Mouse (Mus musculus): ENCODE data around the gene Ap3d1. TPM values are rescaled to one million over a fixed set of nuclear protein-coding genes. Genes with fewer than 3 reads are reported as not detected.

Gene Ap3d1
- polyA plus RNA-seq, 1 experiment from 2014 or later, result 41.3 TPM

- no peak for TF ChIP-seq CTCF (IDR thresholded peaks at IDR 0.05; ENCODE audit: low read depth)
- Histone ChIP-seq H3K9me3 (ENCODE audit: control insufficient read depth) (no peaks in the 10 kb centered on the region), H3K27me3 (replicated peaks; ENCODE audit: control insufficient read depth, insufficient read depth, low read length) (no peaks in the 10 kb centered on the region), H3K4me1 (replicated peaks; ENCODE audit: control insufficient read depth, insufficient read depth, low read length) (peaks cover 25% of the 10 kb centered on the region), H3K4me2 (replicated peaks; ENCODE audit: low read depth) (peak within 1 kb of the TSS; percentile 66), H3K36me3 (ENCODE audit: control insufficient read depth, insufficient read depth) (no peaks in the 10 kb centered on the region), H3K27ac (ENCODE audit: low read depth, low read length) (peak within 1 kb of the TSS; percentile 96), H3K9ac (ENCODE audit: low read depth, low read length) (peak within 1 kb of the TSS; percentile 47), H3K4me3 (ENCODE audit: low read depth, low read length) (peak within 1 kb of the TSS; percentile 80)
- WGBS, result 4% methylated on average over 8 of the region's 8 CpGs
- ATAC-seq, result peak; percentile 60
Observed at GRCm38 (mm10) chr10:80677942-80678436, 64.1 kb downstream of the Ap3d1 start, which contains the start of gene Mknk2. TSS of gene Mknk2 (minus strand) at chr10:80678112.

DNA sequence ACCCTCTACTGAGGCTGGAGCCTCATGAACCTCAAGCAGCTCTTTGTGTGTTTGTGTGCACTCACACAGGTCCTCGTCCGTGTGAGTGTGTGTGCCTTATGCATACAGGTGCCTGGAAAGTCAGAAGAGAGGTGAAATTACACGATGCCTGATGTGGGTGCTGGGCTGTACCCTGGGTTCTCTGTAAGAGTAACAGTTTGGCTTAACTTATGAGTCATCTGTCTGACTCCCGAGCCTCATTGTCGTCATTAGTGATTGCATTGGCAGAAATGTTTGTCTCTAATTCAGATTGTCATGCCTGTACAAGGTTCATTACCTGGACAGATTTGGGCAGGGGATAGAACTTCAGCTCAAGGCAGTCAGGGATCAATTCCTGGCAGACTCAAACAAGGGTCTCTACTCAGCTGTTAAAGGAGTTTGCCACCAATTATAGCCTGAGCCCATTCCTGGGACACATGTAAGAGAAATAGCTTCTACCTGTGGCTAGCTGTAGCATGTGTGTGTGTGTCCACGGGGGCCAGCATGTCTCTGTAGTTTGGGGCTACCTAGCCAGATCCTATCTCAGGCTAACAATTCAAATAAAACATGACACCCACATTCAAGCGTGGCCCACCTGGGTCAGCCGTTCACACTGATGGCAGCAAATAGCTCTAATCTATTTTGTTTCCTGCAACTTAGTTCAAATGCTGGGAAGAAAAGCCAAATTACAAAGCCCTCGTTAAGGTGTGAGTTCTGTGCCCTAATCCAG, 64.8 kb downstream of the Ap3d1 start:
- peak overlapping the region; percentile 47 for H3K9ac ChIP-seq (ENCODE audit: low read depth, low read length)
- H3K27me3 ChIP-seq (replicated peaks; ENCODE audit: control insufficient read depth, insufficient read depth, low read length), result no peaks in the 10 kb centered on the region
- no peaks in the 10 kb centered on the region for H3K9me3 ChIP-seq (ENCODE audit: control insufficient read depth)
- 0 out of 2 replicates have a peak, but pooled peaks cover 5% of the 10 kb centered on the region for H3K36me3 ChIP-seq (ENCODE audit: control insufficient read depth, insufficient read depth)
- peak overlapping the region; percentile 66 for H3K4me2 ChIP-seq (replicated peaks; ENCODE audit: low read depth)
- H3K27ac ChIP-seq (ENCODE audit: low read depth, low read length), result peak overlapping the region; percentile 96
- no peak for TF ChIP-seq CTCF (IDR thresholded peaks at IDR 0.05; ENCODE audit: low read depth)
- H3K4me1 ChIP-seq (replicated peaks; ENCODE audit: control insufficient read depth, insufficient read depth, low read length), result peaks cover 25% of the 10 kb centered on the region
- 17% methylated on average over 9 of the region's 9 CpGs for WGBS
- no peak for ATAC-seq
- peak overlapping the region; percentile 80 for H3K4me3 ChIP-seq (ENCODE audit: low read depth, low read length)

DNA sequence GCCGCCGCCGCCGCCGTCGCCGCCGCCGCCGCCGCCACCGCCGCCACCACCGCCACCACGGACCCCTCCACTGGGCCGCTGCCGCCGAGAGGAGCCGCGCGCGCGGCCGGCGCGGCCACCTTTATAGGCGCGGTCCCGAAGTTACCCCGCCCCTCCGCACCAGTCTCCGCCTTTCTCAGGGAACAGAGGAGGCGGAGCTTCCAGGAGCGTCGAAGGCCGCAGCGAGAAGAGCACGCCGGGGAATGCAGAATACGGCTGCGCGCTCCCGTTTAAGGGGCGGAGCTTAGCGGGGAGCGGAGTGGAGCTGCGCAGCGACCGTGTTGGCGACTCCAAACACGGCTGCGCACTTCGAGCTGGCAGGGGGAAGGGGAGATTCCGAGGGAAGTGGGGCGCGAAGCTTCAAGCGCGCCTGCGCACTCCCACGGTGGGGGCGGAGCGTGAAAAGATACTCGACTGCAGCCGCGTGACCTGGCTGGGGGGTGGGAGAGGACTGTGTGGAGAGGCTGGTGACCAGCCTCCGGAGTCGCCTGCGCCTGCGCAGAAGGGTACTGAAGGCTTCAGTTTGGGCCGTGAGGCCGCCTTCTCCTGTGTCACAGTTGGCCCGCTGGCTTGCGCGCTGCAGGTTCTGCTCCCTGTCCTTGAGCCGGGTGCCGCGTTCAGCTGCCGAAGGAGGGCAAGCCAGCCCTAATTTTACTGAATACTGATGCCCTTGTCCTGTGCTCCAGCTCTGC, 65.7 kb downstream of the Ap3d1 start:
- Histone ChIP-seq H3K27me3 (replicated peaks; ENCODE audit: control insufficient read depth, insufficient read depth, low read length) (no peaks in the 10 kb centered on the region), H3K4me3 (ENCODE audit: low read depth, low read length) (peak overlapping the region; percentile 80), H3K9ac (ENCODE audit: low read depth, low read length) (peak overlapping the region; percentile 89), H3K36me3 (ENCODE audit: control insufficient read depth, insufficient read depth) (peaks cover 14% of the 10 kb centered on the region), H3K9me3 (ENCODE audit: control insufficient read depth) (no peaks in the 10 kb centered on the region), H3K4me1 (replicated peaks; ENCODE audit: control insufficient read depth, insufficient read depth, low read length) (peaks cover 25% of the 10 kb centered on the region), H3K4me2 (replicated peaks; ENCODE audit: low read depth) (peak overlapping the region; percentile 91), H3K27ac (ENCODE audit: low read depth, low read length) (peak overlapping the region; percentile 96)
- peak; percentile 89 for ATAC-seq
- under 1% methylated on average over 71 of the region's 78 CpGs for WGBS
- TF ChIP-seq CTCF (IDR thresholded peaks at IDR 0.05; ENCODE audit: low read depth), result no peak

- 0 out of 2 replicates have a peak, but pooled peaks have one; percentile 25 for TF ChIP-seq CTCF (IDR thresholded peaks at IDR 0.05; ENCODE audit: low read depth)
- H3K4me1 ChIP-seq (replicated peaks; ENCODE audit: control insufficient read depth, insufficient read depth, low read length), result peaks cover 25% of the 10 kb centered on the region
Observed at GRCm38 (mm10) chr10:80675405-80676197, 66.5 kb downstream of the Ap3d1 start.

GRCm38 (mm10) chr10:80674851-80675404, 67.1 kb downstream of the Ap3d1 start:
- H3K9me3 ChIP-seq (ENCODE audit: control insufficient read depth), result no peaks in the 10 kb centered on the region
- no peaks in the 10 kb centered on the region for H3K27me3 ChIP-seq (replicated peaks; ENCODE audit: control insufficient read depth, insufficient read depth, low read length)
- peaks cover 25% of the 10 kb centered on the region for H3K4me1 ChIP-seq (replicated peaks; ENCODE audit: control insufficient read depth, insufficient read depth, low read length)
- WGBS, result 7% methylated on average over 6 of the region's 6 CpGs
- peaks cover 29% of the 10 kb centered on the region for H3K36me3 ChIP-seq (ENCODE audit: control insufficient read depth, insufficient read depth)
- H3K9ac ChIP-seq (ENCODE audit: low read depth, low read length), result peak overlapping the region; percentile 89
- ATAC-seq, result no peak
- TF ChIP-seq CTCF (IDR thresholded peaks at IDR 0.05; ENCODE audit: low read depth), result no peak
- H3K4me2 ChIP-seq (replicated peaks; ENCODE audit: low read depth), result peak overlapping the region; percentile 91
- H3K27ac ChIP-seq (ENCODE audit: low read depth, low read length), result peak overlapping the region; percentile 79
- peak overlapping the region; percentile 80 for H3K4me3 ChIP-seq (ENCODE audit: low read depth, low read length)

More at GRCm38 (mm10) chr10:80675405-80676197, 66.5 kb downstream of the Ap3d1 start:
- 0% methylated on average over 50 of the region's 54 CpGs for WGBS
- H3K36me3 ChIP-seq (ENCODE audit: control insufficient read depth, insufficient read depth), result peaks cover 22% of the 10 kb centered on the region
- H3K27me3 ChIP-seq (replicated peaks; ENCODE audit: control insufficient read depth, insufficient read depth, low read length), result no peaks in the 10 kb centered on the region
- H3K4me2 ChIP-seq (replicated peaks; ENCODE audit: low read depth), result peak overlapping the region; percentile 91
- ATAC-seq, result peak; percentile 3; the same call in 1 of the 2 replicates
- H3K4me3 ChIP-seq (ENCODE audit: low read depth, low read length), result peak overlapping the region; percentile 80
- peak overlapping the region; percentile 79 for H3K27ac ChIP-seq (ENCODE audit: low read depth, low read length)
- no peaks in the 10 kb centered on the region for H3K9me3 ChIP-seq (ENCODE audit: control insufficient read depth)
- H3K9ac ChIP-seq (ENCODE audit: low read depth, low read length), result peak overlapping the region; percentile 89

Measured in intestine, postnatal 0 days (tissue).